Mouse (Mus musculus) lung, postnatal 0 days (tissue): ENCODE results near the gene Rims1. TPM values are rescaled to one million over a fixed set of nuclear protein-coding genes. Genes with fewer than 3 reads are reported as not detected.

Experiments
- ATAC-seq: fragments of 200-750 bp; cut with Nextera tagmentation; 2 replicates; pipeline ENCODE4 v1.8.0; 2017; ENCODE audit warnings: moderate library complexity
- DNase-seq: peaks from one replicate; pipeline ENCODE4 v3.0.0-alpha.2; 2016; ENCODE audit warnings: low spot score
- H3K27ac ChIP-seq: fragments of 300-500 bp; sonication (generic); 2 replicates; pipeline ENCODE4 v1.5.1; 2014; ENCODE audit warnings: antibody characterized with exemption, mild to moderate bottlenecking, low read length, mixed read lengths
- H3K27me3 ChIP-seq: fragments of 300-500 bp; sonication (generic); replicated peaks from 2 replicates; pipeline ENCODE4 v1.6.1; 2014; ENCODE audit warnings: low read length, mixed read lengths; ENCODE audit not compliant: insufficient read depth
- H3K36me3 ChIP-seq: fragments of 300-500 bp; sonication (generic); 2 replicates; pipeline ENCODE4 v1.6.1; 2014; ENCODE audit warnings: low read length, mixed read lengths; ENCODE audit not compliant: insufficient read depth
- H3K4me1 ChIP-seq: fragments of 300-500 bp; sonication (generic); 2 replicates; pipeline ENCODE4 v1.6.1; 2014; ENCODE audit warnings: antibody characterized with exemption, low read depth, low read length, mixed read lengths; ENCODE audit not compliant: insufficient read depth
- H3K4me2 ChIP-seq: fragments of 300-500 bp; sonication (generic); replicated peaks from 2 replicates; pipeline ENCODE4 v1.6.1; 2014; ENCODE audit warnings: low read depth, mild to moderate bottlenecking, low read length, moderate library complexity, mixed read lengths
- H3K4me3 ChIP-seq: fragments of 300-500 bp; sonication (generic); 2 replicates; pipeline ENCODE4 v1.5.1; 2014; ENCODE audit warnings: low read depth, low read length
- H3K9ac ChIP-seq: fragments of 300-500 bp; sonication (generic); replicated peaks from 2 replicates; pipeline ENCODE4 v1.6.1; 2014; ENCODE audit warnings: low read depth, mild to moderate bottlenecking
- H3K9me3 ChIP-seq: fragments of 300-500 bp; sonication (generic); 2 replicates; pipeline ENCODE4 v1.6.1; 2016; ENCODE audit warnings: low read length, mixed read lengths
- CTCF ChIP-seq: IDR thresholded peaks from 2 replicates; pipeline ENCODE4 v1.5.1; 2016; ENCODE audit warnings: antibody characterized with exemption, mild to moderate bottlenecking
- EP300 ChIP-seq: IDR thresholded peaks from 2 replicates; pipeline ENCODE4 v1.6.1; 2016; ENCODE audit warnings: antibody characterized with exemption, mild to moderate bottlenecking, control low read depth
- WGBS: fragments of 180-500 bp; shearing (Covaris S2); extraction: QIAGEN DNeasy Blood & Tissue Kit; methylation state at CpG from one replicate; pipeline ENCODE4 v1.1.7; 2014; 5-methylcytosine and 5-hydroxymethylcytosine counted together
- polyA plus RNA-seq: library from polyadenylated mRNA; unstranded; fragments of >200 nt; fragmentation: Nextera tagmentation; extraction: Ambion mirVana; gene quantifications from 2 replicates; pipeline ENCODE4 v1.2.1, GENCODE M21; 2015

Gene Rims1
- polyA plus RNA-seq, 1 experiment from 2014 or later: 0.92 TPM

- Histone ChIP-seq H3K4me1 (no peaks in the 10 kb centered on the region), H3K27ac (no peak overlapping the region), H3K27me3 (no peaks in the 10 kb centered on the region), H3K4me2 (no peak overlapping the region), H3K36me3 (no peaks in the 10 kb centered on the region), H3K9ac (no peak overlapping the region), H3K9me3 (no peaks in the 10 kb centered on the region), H3K4me3 (no peak overlapping the region)
- TF ChIP-seq CTCF (no peak), EP300 (no peak)
- DNase-seq (no peak), ATAC-seq (no peak)
- WGBS: 73% methylated on average over 3 of the region's 3 CpGs
Observed at GRCm38 (mm10) chr1:22661825-22662224, 144.0 kb downstream of the Rims1 start.

DNA sequence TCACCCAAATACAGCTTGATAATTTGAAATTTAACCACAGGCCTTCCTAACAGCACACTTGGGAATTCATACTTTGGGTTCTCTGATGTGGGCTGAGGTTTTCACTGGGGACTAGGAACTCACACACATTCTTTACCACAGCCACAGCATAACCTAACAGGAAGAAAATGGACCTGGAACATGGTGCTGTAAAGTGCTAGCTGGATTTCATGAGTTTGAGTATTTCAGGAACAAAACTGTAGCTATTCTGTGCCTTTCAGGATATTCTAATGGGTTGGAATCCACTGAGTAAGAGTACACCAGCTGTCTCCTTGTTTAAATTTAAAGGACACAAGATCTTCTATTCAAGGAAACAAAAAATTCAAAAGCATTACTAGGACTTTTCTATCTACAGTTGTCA lies 149.8 kb downstream of the Rims1 start:
- H3K4me1 ChIP-seq: no peaks in the 10 kb centered on the region
- no peak overlapping the region for H3K4me2 ChIP-seq
- H3K4me3 ChIP-seq: no peak overlapping the region
- no peaks in the 10 kb centered on the region for H3K27me3 ChIP-seq
- H3K9me3 ChIP-seq: no peaks in the 10 kb centered on the region
- no peak overlapping the region for H3K9ac ChIP-seq
- no peaks in the 10 kb centered on the region for H3K36me3 ChIP-seq
- ATAC-seq: no peak
- TF ChIP-seq EP300 (no peak), CTCF (no peak)
- H3K27ac ChIP-seq: no peak overlapping the region
- no peak for DNase-seq

- H3K4me3 ChIP-seq: no peak overlapping the region
- DNase-seq (no peak), ATAC-seq (no peak)
- WGBS: 79% methylated on average over 9 of the region's 9 CpGs
- H3K4me2 ChIP-seq: no peak overlapping the region
- no peaks in the 10 kb centered on the region for H3K4me1 ChIP-seq
- H3K36me3 ChIP-seq: no peaks in the 10 kb centered on the region
- H3K27ac ChIP-seq: no peak overlapping the region
- no peak overlapping the region for H3K9ac ChIP-seq
- no peaks in the 10 kb centered on the region for H3K9me3 ChIP-seq
- H3K27me3 ChIP-seq: no peaks in the 10 kb centered on the region
- no peak for TF ChIP-seq EP300
Observed at GRCm38 (mm10) chr1:22654903-22655302, 150.9 kb downstream of the Rims1 start.

GRCm38 (mm10) chr1:22650588-22650987 lies 155.2 kb downstream of the Rims1 start:
- 81% methylated on average over 7 of the region's 7 CpGs for WGBS
- H3K4me2 ChIP-seq: no peak overlapping the region
- no peak for ATAC-seq

DNA sequence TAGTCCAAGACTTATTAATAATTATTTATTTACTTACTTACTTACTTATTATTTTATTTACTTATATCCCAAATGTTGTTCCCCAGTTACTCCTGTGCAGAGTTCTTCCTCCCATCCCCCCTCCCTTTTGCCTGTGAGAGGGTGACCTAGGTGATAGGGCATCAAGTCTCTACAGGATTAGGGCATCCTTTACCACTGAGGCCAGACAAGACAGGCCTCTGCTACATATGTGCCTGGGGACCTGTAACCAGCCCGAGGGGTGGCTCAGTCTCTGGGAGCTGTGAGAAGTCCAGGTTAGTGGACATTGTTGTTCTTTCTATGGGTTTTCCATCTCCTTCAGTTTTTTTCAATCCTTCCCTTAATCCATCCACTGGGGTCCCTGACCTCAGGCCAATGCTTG lies 156.4 kb downstream of the Rims1 start:
- H3K9me3 ChIP-seq: no peaks in the 10 kb centered on the region
- no peak for ATAC-seq
- H3K4me1 ChIP-seq: no peaks in the 10 kb centered on the region
- DNase-seq: no peak
- H3K27me3 ChIP-seq: no peaks in the 10 kb centered on the region
- no peaks in the 10 kb centered on the region for H3K36me3 ChIP-seq
- no peak overlapping the region for H3K27ac ChIP-seq
- H3K4me3 ChIP-seq: no peak overlapping the region
- H3K9ac ChIP-seq: no peak overlapping the region
- TF ChIP-seq CTCF: no peak
- TF ChIP-seq EP300: no peak
- WGBS: 52% methylated on average over 1 of the region's 1 CpGs
- no peak overlapping the region for H3K4me2 ChIP-seq

More at GRCm38 (mm10) chr1:22650588-22650987, 155.2 kb downstream of the Rims1 start:
- no peak for DNase-seq
- Histone ChIP-seq H3K4me3 (no peak overlapping the region), H3K9me3 (no peaks in the 10 kb centered on the region), H3K36me3 (no peaks in the 10 kb centered on the region), H3K4me1 (no peaks in the 10 kb centered on the region), H3K27ac (no peak overlapping the region), H3K27me3 (no peaks in the 10 kb centered on the region), H3K9ac (no peak overlapping the region)
- TF ChIP-seq EP300 (no peak), CTCF (no peak)

DNA sequence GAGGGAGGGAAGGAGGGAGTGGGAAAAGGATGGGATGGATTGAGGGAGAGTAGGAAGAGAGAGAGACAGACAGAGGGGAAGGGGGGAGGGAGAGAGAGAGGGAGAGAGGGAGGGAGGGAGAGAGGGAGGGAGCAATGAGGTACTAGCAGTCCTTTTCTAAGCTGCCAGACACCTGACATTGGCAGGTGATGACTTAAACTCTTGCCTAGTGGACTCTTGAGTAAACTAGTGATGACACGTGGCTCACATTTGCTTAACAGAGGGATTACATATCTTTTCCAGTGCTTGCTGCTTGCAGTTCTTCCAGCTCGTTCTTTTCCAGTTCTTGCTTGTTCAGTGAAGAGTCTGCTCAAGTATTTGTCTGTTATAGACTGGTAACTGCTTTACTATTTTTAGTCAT lies 160.5 kb downstream of the Rims1 start:
- Histone ChIP-seq H3K4me3 (no peak overlapping the region), H3K36me3 (no peaks in the 10 kb centered on the region), H3K4me1 (no peaks in the 10 kb centered on the region), H3K27ac (no peak overlapping the region), H3K4me2 (no peak overlapping the region), H3K9me3 (no peaks in the 10 kb centered on the region), H3K9ac (no peak overlapping the region), H3K27me3 (no peaks in the 10 kb centered on the region)
- ATAC-seq (no peak), DNase-seq (peak; percentile 35)
- TF ChIP-seq EP300 (no peak), CTCF (no peak)
- WGBS: 25% methylated on average over 2 of the region's 2 CpGs

DNA sequence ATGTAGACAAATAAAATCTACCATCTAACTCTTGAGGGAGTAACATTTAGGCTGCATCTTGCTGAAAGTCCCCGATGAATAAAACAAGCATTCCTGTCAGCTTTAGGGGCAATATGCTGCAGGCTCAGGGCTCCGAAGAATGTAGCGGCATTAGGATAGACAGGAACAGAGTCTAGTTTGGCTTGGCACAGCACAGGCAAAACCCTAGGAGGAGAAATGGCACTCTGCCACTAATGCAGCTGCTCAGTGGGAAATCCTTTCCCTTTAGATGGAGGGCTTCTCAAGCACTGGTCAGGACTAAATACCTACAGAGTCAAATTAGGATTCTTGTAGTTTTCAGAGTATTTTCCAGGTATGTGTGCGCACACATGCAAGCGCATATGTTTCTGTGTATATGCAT lies 165.2 kb downstream of the Rims1 start:
- Histone ChIP-seq H3K9me3 (no peaks in the 10 kb centered on the region), H3K27me3 (no peaks in the 10 kb centered on the region), H3K36me3 (no peaks in the 10 kb centered on the region), H3K9ac (no peak overlapping the region), H3K4me2 (no peak overlapping the region), H3K4me3 (no peak overlapping the region), H3K27ac (no peak overlapping the region), H3K4me1 (no peaks in the 10 kb centered on the region)
- no peak for DNase-seq
- WGBS: 73% methylated on average over 5 of the region's 5 CpGs
- TF ChIP-seq CTCF: no peak
- no peak for TF ChIP-seq EP300
- ATAC-seq: no peak
